In genomic region chr6:32388276-32388675, GRCm38 (mm10) we compare ENCODE assay signal across 11 mouse cellular contexts.
DNase-seq lines count a peak whose midpoint lies in the region; ATAC-seq and TF ChIP-seq lines count a peak whose summit lies in the region.
"Had no signal": no experiment of that assay in that cellular context is flagged by ENCODE, and none has a peak within 500 bp of the region (broad histone marks: within the 10 kb centered on the region; RNA-seq: fewer than 3 reads in every experiment).

No protein-coding gene starts in this region.

- TF ChIP-seq EP300 in heart, adult 2 months (IDR thresholded peaks at IDR 0.05; ENCODE audit: insufficient read depth, low read depth, low read length) = no peak

- H3K79me2 ChIP-seq in heart, adult 2 months (replicated peaks; ENCODE audit: control insufficient read depth, insufficient read depth, low read length) = no peaks in the 10 kb centered on the region; the same call in 1 of the 2 replicates

- no peaks in the 10 kb centered on the region for H3K36me3 ChIP-seq in midbrain, embryonic 11.5 days (ENCODE audit: control insufficient read depth, insufficient read depth, low read length)
- no peaks in the 10 kb centered on the region for H3K36me3 ChIP-seq in midbrain, postnatal 0 days (ENCODE audit: insufficient read depth, low read length)
- no peaks in the 10 kb centered on the region; the same call in 1 of the 2 replicates for H3K36me3 ChIP-seq in heart, adult 2 months (ENCODE audit: control insufficient read depth, insufficient read depth, low read length)
- H3K36me3 ChIP-seq: stomach, embryonic 15.5 days had no signal

- TF ChIP-seq CTCF in midbrain, postnatal 0 days (IDR thresholded peaks at IDR 0.05) = no peak
- no peak for TF ChIP-seq CTCF in heart, adult 2 months (IDR thresholded peaks at IDR 0.05)

- no peak overlapping the region for H3K27ac ChIP-seq in midbrain, embryonic 11.5 days (ENCODE audit: low read depth, low read length)
- H3K27ac ChIP-seq in midbrain, postnatal 0 days (ENCODE audit: low read depth, low read length) = no peak overlapping the region
- peak overlapping the region; percentile 1; the same call in 1 of the 2 replicates for H3K27ac ChIP-seq in heart, adult 2 months
- H3K27ac ChIP-seq: stomach, embryonic 15.5 days had no signal

- no peaks in the 10 kb centered on the region for H3K4me1 ChIP-seq in midbrain, embryonic 11.5 days (ENCODE audit: control insufficient read depth, insufficient read depth, low read length)
- peaks cover 3% of the 10 kb centered on the region; the same call in 1 of the 2 replicates for H3K4me1 ChIP-seq in midbrain, postnatal 0 days (ENCODE audit: insufficient read depth, low read length)
- H3K4me1 ChIP-seq in heart, adult 2 months (ENCODE audit: control insufficient read depth, insufficient read depth, low read length) = peaks cover 8% of the 10 kb centered on the region
- H3K4me1 ChIP-seq: stomach, embryonic 15.5 days had no signal

- TF ChIP-seq POLR2A in heart, adult 2 months (IDR thresholded peaks at IDR 0.05; ENCODE audit: insufficient read depth, low read depth, low read length) = no peak

- H3K27me3 ChIP-seq in midbrain, embryonic 11.5 days (ENCODE audit: control insufficient read depth, insufficient read depth, low read length) = no peaks in the 10 kb centered on the region
- no peaks in the 10 kb centered on the region for H3K27me3 ChIP-seq in midbrain, postnatal 0 days (ENCODE audit: insufficient read depth, low read length)
- H3K27me3 ChIP-seq in heart, adult 2 months (ENCODE audit: control insufficient read depth, insufficient read depth, low read length) = no peaks in the 10 kb centered on the region
- H3K27me3 ChIP-seq: stomach, embryonic 15.5 days had no signal

- WGBS in midbrain, embryonic 11.5 days = 80% methylated on average over 1 of the region's 1 CpGs
- 61% methylated on average over 1 of the region's 1 CpGs for WGBS in midbrain, postnatal 0 days
- 39% methylated on average over 1 of the region's 1 CpGs for WGBS in heart, adult 2 months

- H3K9me3 ChIP-seq in midbrain, embryonic 11.5 days (ENCODE audit: control insufficient read depth, low read length) = no peaks in the 10 kb centered on the region
- H3K9me3 ChIP-seq in midbrain, postnatal 0 days (ENCODE audit: low read length) = no peaks in the 10 kb centered on the region
- H3K9me3 ChIP-seq: stomach, embryonic 15.5 days had no signal

- no peak overlapping the region for H3K4me3 ChIP-seq in midbrain, embryonic 11.5 days (ENCODE audit: low read depth, low read length)
- no peak overlapping the region for H3K4me3 ChIP-seq in midbrain, postnatal 0 days (ENCODE audit: low read depth, low read length)
- H3K4me3 ChIP-seq in heart, adult 2 months = no peak overlapping the region
- H3K4me3 ChIP-seq: stomach, embryonic 15.5 days had no signal

- no peak overlapping the region for H3K9ac ChIP-seq in midbrain, embryonic 11.5 days (ENCODE audit: low read length)
- no peak overlapping the region for H3K9ac ChIP-seq in midbrain, postnatal 0 days (replicated peaks; ENCODE audit: low read length, poor library complexity, severe bottlenecking)
- no peak overlapping the region for H3K9ac ChIP-seq in heart, adult 2 months (ENCODE audit: low read depth, low read length)
- H3K9ac ChIP-seq: stomach, embryonic 15.5 days had no signal

- DNase-seq in midbrain, embryonic 11.5 days (ENCODE audit: low spot score, missing footprints) = peak; percentile 64
- no peak for DNase-seq in midbrain, postnatal 0 days (ENCODE audit: low spot score)
- peak in 1 of 2 experiments; percentile 45 for DNase-seq in heart, adult 2 months
- peak; percentile 31 for DNase-seq in heart, postnatal 4 days
- peak; percentile 35 for DNase-seq in yolk sac, embryonic 10.5 days (ENCODE audit: low spot score)
- DNase-seq: liver; right cerebral cortex, postnatal 4 days had no signal

- H3K4me2 ChIP-seq in midbrain, embryonic 11.5 days = no peak overlapping the region
- H3K4me2 ChIP-seq in midbrain, postnatal 0 days (ENCODE audit: low read depth, low read length, poor library complexity, severe bottlenecking) = no peak overlapping the region
- H3K4me2 ChIP-seq: stomach, embryonic 15.5 days had no signal

- intact Hi-C loops in heart, adult 2 months (cut with DNase I) = no loop called here

- ATAC-seq in midbrain, embryonic 11.5 days (ENCODE audit: low FRiP score) = no peak
- no peak for ATAC-seq in midbrain, postnatal 0 days (ENCODE audit: low FRiP score)
- ATAC-seq in CD4-positive, CD25-positive, alpha-beta regulatory T cell, adult 4 months = no peak
- ATAC-seq in megakaryocyte, adult 5-6 weeks (ENCODE audit: poor library complexity, severe bottlenecking) = no peak
- ATAC-seq: intestine, postnatal 0 days had no signal
